In the genomic region with DNA sequence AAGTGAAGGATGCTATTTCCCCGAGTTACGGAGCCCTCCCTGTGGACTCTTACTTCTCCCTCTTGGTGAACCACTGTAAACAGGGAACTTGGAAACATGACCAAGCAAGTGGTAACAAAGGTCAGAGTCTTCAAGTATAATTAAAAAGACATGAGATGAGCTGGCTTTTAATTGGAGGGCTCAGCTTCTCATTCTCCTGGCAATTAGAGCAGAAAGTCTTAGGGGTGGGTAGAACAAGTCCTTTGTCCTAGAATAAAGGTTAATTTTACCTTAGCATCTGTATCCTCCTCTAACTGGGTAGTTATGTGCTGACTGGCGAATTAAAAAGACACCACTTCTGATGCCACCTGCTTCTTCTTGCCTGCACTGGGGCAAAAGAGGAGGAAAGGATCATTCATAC, we compare ENCODE assay signal across 19 mouse cellular contexts.
DNase-seq lines count a peak whose midpoint lies in the region; ATAC-seq and TF ChIP-seq lines count a peak whose summit lies in the region.
"Had no signal": no experiment of that assay in that cellular context is flagged by ENCODE, and none has a peak within 500 bp of the region (broad histone marks: within the 10 kb centered on the region; RNA-seq: fewer than 3 reads in every experiment).

No protein-coding gene starts in this region.

- no peaks in the 10 kb centered on the region for H3K36me3 ChIP-seq in kidney, embryonic 15.5 days
- H3K36me3 ChIP-seq: forebrain, embryonic 15.5 days; heart, embryonic 15.5 days; hindbrain, embryonic 13.5 days had no signal

- H3K9me3 ChIP-seq in kidney, embryonic 15.5 days (replicated peaks): no peaks in the 10 kb centered on the region
- H3K9me3 ChIP-seq: forebrain, embryonic 15.5 days; heart, embryonic 15.5 days; hindbrain, embryonic 13.5 days had no signal

- no peak overlapping the region for H3K4me2 ChIP-seq in kidney, embryonic 15.5 days
- H3K4me2 ChIP-seq: forebrain, embryonic 15.5 days; heart, embryonic 11.5 days; heart, embryonic 15.5 days; hindbrain, embryonic 13.5 days had no signal

- no peak for TF ChIP-seq CTCF in gastrocnemius, adult 2 months (IDR thresholded peaks at IDR 0.05)

- no peak for ATAC-seq in kidney, embryonic 15.5 days (replicated peaks; ENCODE audit: low FRiP score)
- ATAC-seq: activated CD4-positive, CD25-positive, alpha-beta regulatory T cell, adult 4 months; forebrain, embryonic 15.5 days; Patski had no signal

- intact Hi-C loops in gastrocnemius, adult 2 months (cut with DNase I): no loop called here
- intact Hi-C loops in gastrocnemius, postnatal 14 days (cut with DNase I; ENCODE audit: low total_unique reads): no loop called here

- H3K9ac ChIP-seq in kidney, embryonic 15.5 days: no peak overlapping the region
- H3K9ac ChIP-seq: forebrain, embryonic 15.5 days; heart, embryonic 15.5 days; hindbrain, embryonic 13.5 days had no signal

- no peaks in the 10 kb centered on the region for H3K4me1 ChIP-seq in kidney, embryonic 15.5 days
- H3K4me1 ChIP-seq in brown adipose tissue, adult 24 weeks (ENCODE audit: control insufficient read depth, insufficient read depth, insufficient read length, low read length): peaks cover 5% of the 10 kb centered on the region; the same call in 1 of the 2 replicates
- H3K4me1 ChIP-seq: heart, embryonic 15.5 days; hindbrain, embryonic 13.5 days had no signal

- no peak overlapping the region for H3K4me3 ChIP-seq in gastrocnemius, adult 2 months
- no peak overlapping the region for H3K4me3 ChIP-seq in kidney, embryonic 15.5 days (replicated peaks)
- no peak overlapping the region for H3K4me3 ChIP-seq in brown adipose tissue, adult 24 weeks (ENCODE audit: insufficient read depth, low read depth, low read length)
- H3K4me3 ChIP-seq: forebrain, embryonic 15.5 days; heart, adult 2 months; heart, embryonic 15.5 days; hindbrain, embryonic 13.5 days had no signal

- no peak for DNase-seq in gastrocnemius, adult 2 months
- no peak for DNase-seq in gastrocnemius, postnatal 14 days
- peak; percentile 82 for DNase-seq in kidney, adult 9 months
- no peak for DNase-seq in layer of hippocampus, adult 8-10 months (ENCODE audit: low spot score in 2 of 2)
- no peak for DNase-seq in thymus, adult 18-20 months
- DNase-seq: adrenal gland, postnatal 14 days; cerebellum, adult 2 months; cerebellum, postnatal 10 days; gastrocnemius, postnatal 10 days; heart, adult 2 months; heart, postnatal 14 days had no signal

- WGBS in kidney, embryonic 15.5 days: 72% methylated on average over 3 of the region's 3 CpGs

- H3K27me3 ChIP-seq in kidney, embryonic 15.5 days: no peaks in the 10 kb centered on the region
- H3K27me3 ChIP-seq: forebrain, embryonic 15.5 days; heart, embryonic 15.5 days; hindbrain, embryonic 13.5 days; Patski had no signal

- H3K27ac ChIP-seq in gastrocnemius, adult 2 months: peak overlapping the region; percentile 62
- no peak overlapping the region for H3K27ac ChIP-seq in kidney, embryonic 15.5 days
- H3K27ac ChIP-seq in brown adipose tissue, adult 24 weeks (replicated peaks; ENCODE audit: low read depth, low read length): peak overlapping the region; percentile 92
- H3K27ac ChIP-seq: forebrain, embryonic 15.5 days; heart, embryonic 15.5 days; hindbrain, embryonic 13.5 days had no signal
